Mouse (Mus musculus): ENCODE measurements around the gene Hbq1b.

- no peak for TF ChIP-seq CTCF (IDR thresholded peaks at IDR 0.05; ENCODE audit: control insufficient read depth, insufficient read depth, insufficient read length)
- TF ChIP-seq MAX (IDR thresholded peaks at IDR 0.05): no peak
- no peak for TF ChIP-seq MYOD1 (IDR thresholded peaks at IDR 0.05; ENCODE audit: control insufficient read depth, insufficient read length, low read depth)
Observed at GRCm38 (mm10) chr11:32301506-32301905, 14.7 kb downstream of the Hbq1b start.
